Mouse (Mus musculus) ovary, adult 18-20 months (tissue): ENCODE measurements around the gene Cnnm2.
A peak's percentile ranks its signal among the peaks of the same experiment; 100 is the strongest.

Source experiments
- DNase-seq: peaks from one replicate; pipeline ENCODE4 v3.0.0; 2022; ENCODE audit warnings: low spot score, mixed read lengths

Cnnm2 gene

DNA sequence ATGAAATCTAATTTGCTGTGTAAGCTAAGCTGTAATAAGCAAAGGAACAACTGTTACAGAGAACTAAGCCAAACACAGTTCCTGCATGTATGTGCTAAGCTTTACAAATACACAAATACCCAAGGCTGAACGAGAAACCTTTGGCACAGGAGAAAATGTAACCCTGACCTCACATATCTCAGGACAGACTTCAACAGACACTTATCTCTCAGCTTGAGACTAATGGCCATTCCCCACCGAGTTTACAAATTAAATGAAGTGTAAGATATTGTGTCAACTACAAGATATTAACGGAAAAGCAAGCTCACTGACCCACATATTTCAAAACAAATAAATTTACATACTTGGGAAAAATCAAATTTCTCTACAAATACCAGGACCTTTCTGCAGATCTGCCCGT is 166.7 kb downstream of the Cnnm2 start:
- no peak for DNase-seq

DNA sequence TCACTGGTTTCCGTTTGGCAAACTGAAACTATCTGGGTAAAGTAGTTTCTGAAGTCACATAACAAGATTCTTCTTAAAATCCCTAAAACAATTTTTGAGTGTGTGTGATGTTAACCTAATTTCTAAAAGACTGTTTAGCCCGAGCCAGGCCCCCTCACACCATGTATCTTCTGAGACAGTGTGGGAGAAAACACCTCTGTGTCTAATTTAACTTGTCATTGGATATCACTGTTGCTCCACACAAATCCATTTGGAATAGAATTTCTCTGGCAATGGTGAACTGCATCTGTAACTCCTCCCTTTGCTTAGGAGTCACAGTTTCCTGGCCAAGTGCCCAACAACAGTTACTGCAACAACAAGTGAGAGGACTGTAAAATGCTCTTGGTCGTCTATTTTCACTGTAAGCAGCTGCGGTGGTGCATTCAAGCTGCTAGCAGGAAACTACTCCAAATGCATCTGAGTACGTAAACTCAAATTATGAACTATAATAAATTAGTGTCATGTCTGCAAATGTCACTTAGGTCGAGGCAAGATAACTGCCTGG is 167.7 kb downstream of the Cnnm2 start:
- DNase-seq: peak; percentile 59
